Mouse (Mus musculus) forebrain, embryonic 12.5 days (tissue): ENCODE measurements around the gene Car8. TPM values are rescaled to one million over a fixed set of nuclear protein-coding genes. Genes with fewer than 3 reads are reported as not detected.
"Not testable (repeated sequence)": the region's sequence is repeated elsewhere in the genome, so short reads cannot be mapped to it uniquely, and the experiment has no call there.

Experiments
- ATAC-seq: fragments of 200-750 bp; cut with Nextera tagmentation; 2 replicates; pipeline ENCODE4 v1.8.0; 2017; ENCODE audit warnings: moderate TSS enrichment; ENCODE audit not compliant: low FRiP score
- H3K27ac ChIP-seq: fragments of 300-500 bp; sonication (generic); 2 replicates; pipeline ENCODE4 v1.5.1; 2016; ENCODE audit warnings: mild to moderate bottlenecking
- H3K27me3 ChIP-seq: fragments of 300-500 bp; sonication (generic); 2 replicates; pipeline ENCODE4 v1.6.1; 2016; ENCODE audit warnings: mild to moderate bottlenecking
- H3K36me3 ChIP-seq: fragments of 300-500 bp; sonication (generic); replicated peaks from 2 replicates; pipeline ENCODE4 v1.6.1; 2016; ENCODE audit warnings: mild to moderate bottlenecking
- H3K4me1 ChIP-seq: fragments of 300-500 bp; sonication (generic); 2 replicates; pipeline ENCODE4 v1.6.1; 2016
- H3K4me2 ChIP-seq: fragments of 300-500 bp; sonication (generic); 2 replicates; pipeline ENCODE4 v1.6.1; 2016; ENCODE audit warnings: mild to moderate bottlenecking, moderate library complexity
- H3K4me3 ChIP-seq: fragments of 300-500 bp; sonication (generic); replicated peaks from 2 replicates; pipeline ENCODE4 v1.5.1; 2016; ENCODE audit warnings: mild to moderate bottlenecking
- H3K9ac ChIP-seq: fragments of 300-500 bp; sonication (generic); 2 replicates; pipeline ENCODE4 v1.6.1; 2016; ENCODE audit warnings: mild to moderate bottlenecking
- H3K9me3 ChIP-seq: fragments of 300-500 bp; sonication (generic); 2 replicates; pipeline ENCODE4 v1.6.1; 2016
- WGBS: fragments of 180-500 bp; shearing (Covaris S2); methylation state at CpG from one replicate; pipeline ENCODE4 v1.1.7; 2016; 5-methylcytosine and 5-hydroxymethylcytosine counted together
- microRNA-seq: library from miRNA; unstranded; fragments of <30 nt; microRNA quantifications from one replicate; pipeline ENCODE4, GENCODE M21; 2017
- polyA plus RNA-seq: library from polyadenylated mRNA; unstranded; fragments of >200 nt; fragmentation: Nextera tagmentation; extraction: Ambion mirVana; gene quantifications from 2 replicates; pipeline ENCODE4 v1.2.1, GENCODE M21; 2016

Car8 gene
- polyA plus RNA-seq, 1 experiment from 2014 or later = 1.4 TPM

GRCm38 (mm10) chr4:8098084-8098483, 140.8 kb downstream of the Car8 start:
- ATAC-seq = peak; percentile 89
- no peak overlapping the region for H3K9ac ChIP-seq
- peaks cover 10% of the 10 kb centered on the region for H3K4me1 ChIP-seq
- WGBS = 8% methylated on average over 4 of the region's 4 CpGs
- H3K27ac ChIP-seq = 0 out of 2 replicates have a peak overlapping the region, but pooled peaks have one; percentile 8
- H3K4me2 ChIP-seq = 0 out of 2 replicates have a peak overlapping the region, but pooled peaks have one; percentile 2
- H3K27me3 ChIP-seq = peaks cover 35% of the 10 kb centered on the region
- H3K4me3 ChIP-seq = no peak overlapping the region
- no peaks in the 10 kb centered on the region for H3K36me3 ChIP-seq
- H3K9me3 ChIP-seq = 0 out of 2 replicates have a peak, but pooled peaks cover 5% of the 10 kb centered on the region

GRCm38 (mm10) chr4:8097683-8098082, 141.2 kb downstream of the Car8 start:
- no peaks in the 10 kb centered on the region for H3K36me3 ChIP-seq
- peaks cover 10% of the 10 kb centered on the region for H3K4me1 ChIP-seq
- 20% methylated on average over 3 of the region's 3 CpGs for WGBS
- peak; percentile 28; the same call in 1 of the 2 replicates for ATAC-seq
- no peak overlapping the region for H3K4me3 ChIP-seq
- H3K9me3 ChIP-seq = 0 out of 2 replicates have a peak, but pooled peaks cover 5% of the 10 kb centered on the region
- 0 out of 2 replicates have a peak overlapping the region, but pooled peaks have one; percentile 8 for H3K27ac ChIP-seq
- H3K9ac ChIP-seq = no peak overlapping the region
- 0 out of 2 replicates have a peak overlapping the region, but pooled peaks have one; percentile 2 for H3K4me2 ChIP-seq
- H3K27me3 ChIP-seq = peaks cover 34% of the 10 kb centered on the region

GRCm38 (mm10) chr4:8093566-8093965, 145.3 kb downstream of the Car8 start:
- not testable (repeated sequence) for ATAC-seq, H3K9ac ChIP-seq, H3K9me3 ChIP-seq, H3K36me3 ChIP-seq, H3K4me2 ChIP-seq, H3K27ac ChIP-seq, H3K4me3 ChIP-seq
- peaks cover 23% of the 10 kb centered on the region for H3K27me3 ChIP-seq
- WGBS = 36% methylated on average over 3 of the region's 3 CpGs
- peaks cover 10% of the 10 kb centered on the region for H3K4me1 ChIP-seq

Small RNA genes within 50 kb of the gene (microRNA-seq; reads per million reads assigned to microRNA genes)
- gene Gm25355 = not detected
